Mouse (Mus musculus) embryonic facial prominence, embryonic 11.5 days (tissue): ENCODE measurements at regions not wholly inside any gene's neighbourhood (a gene's known extent, or its start where the extent isn't known, plus 50 kb on each side); places are given as distances from the start of the nearest gene placed in this dataset.

ENCODE experiments used
- ATAC-seq: fragments of 200-750 bp; cut with Nextera tagmentation; replicated peaks from 2 replicates; pipeline ENCODE4 v1.8.0; 2017; ENCODE audit warnings: low read depth; ENCODE audit not compliant: insufficient number of reproducible peaks, low FRiP score, low TSS enrichment
- DNase-seq: peaks from one replicate; pipeline ENCODE4 v3.0.0-alpha.2; 2015; ENCODE audit warnings: low spot score
- H3K27ac ChIP-seq: fragments of 300-500 bp; sonication (generic); replicated peaks from 2 replicates; pipeline ENCODE4 v1.5.1; 2014; ENCODE audit warnings: mild to moderate bottlenecking, low read depth, low read length, control low read depth
- H3K27me3 ChIP-seq: fragments of 300-500 bp; sonication (generic); 2 replicates; pipeline ENCODE4 v1.6.1; 2014; ENCODE audit warnings: mild to moderate bottlenecking, low read length, moderate library complexity, mixed read lengths; ENCODE audit not compliant: control insufficient read depth, insufficient read depth
- H3K36me3 ChIP-seq: fragments of 300-500 bp; sonication (generic); replicated peaks from 2 replicates; pipeline ENCODE4 v1.6.1; 2014; ENCODE audit warnings: low read depth, mild to moderate bottlenecking, low read length, moderate library complexity, mixed read lengths; ENCODE audit not compliant: control insufficient read depth, insufficient read depth
- H3K4me1 ChIP-seq: fragments of 300-500 bp; sonication (generic); 2 replicates; pipeline ENCODE4 v1.6.1; 2014; ENCODE audit warnings: low read length, mixed read lengths; ENCODE audit not compliant: control insufficient read depth, insufficient read depth
- H3K4me2 ChIP-seq: fragments of 300-500 bp; sonication (generic); 2 replicates; pipeline ENCODE4 v1.6.1; 2014; ENCODE audit warnings: low read depth, mild to moderate bottlenecking, control low read depth, low read length, moderate library complexity
- H3K4me3 ChIP-seq: fragments of 300-500 bp; sonication (generic); 2 replicates; pipeline ENCODE4 v1.5.1; 2014; ENCODE audit warnings: low read depth, low read length, control low read depth
- H3K9ac ChIP-seq: fragments of 300-500 bp; sonication (generic); replicated peaks from 2 replicates; pipeline ENCODE4 v1.6.1; 2014; ENCODE audit warnings: mild to moderate bottlenecking, control low read depth, low read length
- H3K9me3 ChIP-seq: fragments of 300-500 bp; sonication (generic); replicated peaks from 2 replicates; pipeline ENCODE4 v1.6.1; 2016; ENCODE audit warnings: mild to moderate bottlenecking, low read length, inconsistent platforms, mixed read lengths; ENCODE audit not compliant: control insufficient read depth
- WGBS: fragments of 180-500 bp; shearing (Covaris S2); extraction: QIAGEN DNeasy Blood & Tissue Kit; methylation state at CpG from one replicate; pipeline ENCODE4 v1.1.7; 2014; 5-methylcytosine and 5-hydroxymethylcytosine counted together

- H3K27me3 ChIP-seq, result no peaks in the 10 kb centered on the region
- H3K9ac ChIP-seq, result no peak overlapping the region
- no peak overlapping the region for H3K27ac ChIP-seq
- 79% methylated on average over 7 of the region's 7 CpGs for WGBS
- DNase-seq, result no peak
- no peak overlapping the region for H3K4me3 ChIP-seq
- ATAC-seq, result no peak
- H3K9me3 ChIP-seq, result no peaks in the 10 kb centered on the region
- H3K36me3 ChIP-seq, result no peaks in the 10 kb centered on the region
- no peak overlapping the region for H3K4me2 ChIP-seq
- H3K4me1 ChIP-seq, result no peaks in the 10 kb centered on the region
These were observed 73.5 kb downstream of the Tnfaip3 start for GRCm38 (mm10) chr10:18941908-18942307.

- 74% methylated on average over 6 of the region's 6 CpGs for WGBS
- DNase-seq, result no peak
- no peak for ATAC-seq
These were observed 72.0 kb downstream of the Tnfaip3 start for GRCm38 (mm10) chr10:18943296-18944075.

GRCm38 (mm10) chr10:18946727-18947126 lies 68.7 kb downstream of the Tnfaip3 start:
- Histone ChIP-seq H3K4me2 (no peak overlapping the region), H3K27ac (no peak overlapping the region), H3K9me3 (no peaks in the 10 kb centered on the region), H3K4me1 (no peaks in the 10 kb centered on the region), H3K4me3 (no peak overlapping the region), H3K9ac (no peak overlapping the region), H3K27me3 (no peaks in the 10 kb centered on the region), H3K36me3 (no peaks in the 10 kb centered on the region)
- DNase-seq (no peak), ATAC-seq (no peak)

More at GRCm38 (mm10) chr10:18943296-18944075, 72.0 kb downstream of the Tnfaip3 start:
- Histone ChIP-seq H3K36me3 (no peaks in the 10 kb centered on the region), H3K27ac (no peak overlapping the region), H3K4me3 (no peak overlapping the region), H3K27me3 (no peaks in the 10 kb centered on the region), H3K9me3 (no peaks in the 10 kb centered on the region), H3K4me2 (no peak overlapping the region), H3K4me1 (no peaks in the 10 kb centered on the region), H3K9ac (no peak overlapping the region)
